Mouse (Mus musculus): Measurements from ENCODE around the gene Trim80. TPM values are rescaled to one million over a fixed set of nuclear protein-coding genes. Genes with fewer than 3 reads are reported as not detected.

Gene Trim80
- 0.31 and 0.58 TPM in 2 replicates for total RNA-seq (2012; rRNA removed)

- no peak for TF ChIP-seq MAFK (IDR thresholded peaks at IDR 0.05; ENCODE audit: insufficient read depth, low read depth, low read length)
- 0 out of 2 replicates have a peak, but pooled peaks have one; percentile 13 for TF ChIP-seq ZC3H11A (IDR thresholded peaks at IDR 0.05; ENCODE audit: borderline replicate concordance, low read depth, low read length)
Observed at GRCm38 (mm10) chr11:115439906-115440595, at the start of gene Trim80. Trim80 (plus strand) TSS chr11:115440545.

GRCm38 (mm10) chr11:115391358-115391757, 49.0 kb upstream of the Trim80 start:
- H3K36me3 ChIP-seq (ENCODE audit: control insufficient read depth, insufficient read depth, low read length, poor library complexity, severe bottlenecking): peaks cover 6% of the 10 kb centered on the region; the same call in 1 of the 2 replicates

More at GRCm38 (mm10) chr11:115439906-115440595, at the start of gene Trim80:
- DNase-seq (ENCODE audit: low read depth, low spot score): no peak
- Histone ChIP-seq H3K27ac (ENCODE audit: insufficient read depth, low read depth, low read length, poor library complexity, severe bottlenecking) (no peak within 1 kb of the TSS), H3K4me3 (ENCODE audit: insufficient read depth in 1 of 2, low read depth in 1 of 2, low read length in 2 of 2, poor library complexity in 1 of 2, severe bottlenecking in 1 of 2) (peak within 1 kb of the TSS; percentile 9 to 30; a peak in 3 of 4 replicates), H3K9ac (ENCODE audit: insufficient read depth, low read depth, low read length, poor library complexity, severe bottlenecking) (no peak within 1 kb of the TSS), H3K9me3 (ENCODE audit: control insufficient read depth, insufficient read depth, low read depth, low read length) (no peaks in the 10 kb centered on the region), H3K4me1 (ENCODE audit: control insufficient read depth in 2 of 2, insufficient read depth in 2 of 2, low read length in 2 of 2, poor library complexity in 1 of 2) (peaks cover 2 to 3% of the 10 kb centered on the region in 2 experiments; a peak in 1 of 4 replicates), H3K36me3 (ENCODE audit: control insufficient read depth, insufficient read depth, low read length, poor library complexity, severe bottlenecking) (no peaks in the 10 kb centered on the region)
- in situ Hi-C loops (cut with MboI; ENCODE audit: low sequenced_read_pairs in 2 of 2, unreplicated experiment in 2 of 2): no loop called here

GRCm38 (mm10) chr11:115393721-115394325, 46.5 kb upstream of the Trim80 start:
- Histone ChIP-seq H3K9ac (ENCODE audit: insufficient read depth, low read depth, low read length, poor library complexity, severe bottlenecking) (peak overlapping the region; percentile 53; the same call in 1 of the 2 replicates), H3K27ac (ENCODE audit: insufficient read depth, low read depth, low read length, poor library complexity, severe bottlenecking) (no peak overlapping the region), H3K4me3 (ENCODE audit: insufficient read depth in 1 of 2, low read depth in 1 of 2, low read length in 2 of 2, poor library complexity in 1 of 2, severe bottlenecking in 1 of 2) (peak overlapping the region; percentile 55 to 62), H3K36me3 (ENCODE audit: control insufficient read depth, insufficient read depth, low read length, poor library complexity, severe bottlenecking) (peaks cover 6% of the 10 kb centered on the region; the same call in 1 of the 2 replicates), H3K4me1 (ENCODE audit: control insufficient read depth in 2 of 2, insufficient read depth in 2 of 2, low read length in 2 of 2, poor library complexity in 1 of 2) (peaks cover 0 to 2% of the 10 kb centered on the region in 2 experiments; a peak in 1 of 4 replicates), H3K9me3 (ENCODE audit: control insufficient read depth, insufficient read depth, low read depth, low read length) (no peaks in the 10 kb centered on the region)
- TF ChIP-seq CHD2 (IDR thresholded peaks at IDR 0.05; ENCODE audit: low read depth, low read length) (no peak), ZNF384 (IDR thresholded peaks at IDR 0.05; ENCODE audit: low read depth, low read length) (no peak), ZC3H11A (IDR thresholded peaks at IDR 0.05; ENCODE audit: borderline replicate concordance, low read depth, low read length) (no peak), MAFK (IDR thresholded peaks at IDR 0.05; ENCODE audit: insufficient read depth, low read depth, low read length) (no peak), HCFC1 (IDR thresholded peaks at IDR 0.05; ENCODE audit: borderline replicate concordance, insufficient read depth, low read length) (no peak)
- DNase-seq (ENCODE audit: low read depth, low spot score): peak; percentile 58
- in situ Hi-C loops (cut with MboI; ENCODE audit: low sequenced_read_pairs in 2 of 2, unreplicated experiment in 2 of 2): no loop called here

More at GRCm38 (mm10) chr11:115391358-115391757, 49.0 kb upstream of the Trim80 start:
- TF ChIP-seq CHD2 (IDR thresholded peaks at IDR 0.05; ENCODE audit: low read depth, low read length): no peak
- no peak for TF ChIP-seq MAFK (IDR thresholded peaks at IDR 0.05; ENCODE audit: insufficient read depth, low read depth, low read length)
- TF ChIP-seq ZC3H11A (IDR thresholded peaks at IDR 0.05; ENCODE audit: borderline replicate concordance, low read depth, low read length): no peak
- no peak for TF ChIP-seq HCFC1 (IDR thresholded peaks at IDR 0.05; ENCODE audit: borderline replicate concordance, insufficient read depth, low read length)
- no peak for TF ChIP-seq ZNF384 (IDR thresholded peaks at IDR 0.05; ENCODE audit: low read depth, low read length)
- Histone ChIP-seq H3K9me3 (ENCODE audit: control insufficient read depth, insufficient read depth, low read depth, low read length) (no peaks in the 10 kb centered on the region), H3K4me1 (ENCODE audit: control insufficient read depth in 2 of 2, insufficient read depth in 2 of 2, low read length in 2 of 2, poor library complexity in 1 of 2) (no peaks in the 10 kb centered on the region), H3K9ac (ENCODE audit: insufficient read depth, low read depth, low read length, poor library complexity, severe bottlenecking) (no peak overlapping the region), H3K4me3 (ENCODE audit: insufficient read depth in 1 of 2, low read depth in 1 of 2, low read length in 2 of 2, poor library complexity in 1 of 2, severe bottlenecking in 1 of 2) (no peak overlapping the region), H3K27ac (ENCODE audit: insufficient read depth, low read depth, low read length, poor library complexity, severe bottlenecking) (no peak overlapping the region)
- no peak for DNase-seq (ENCODE audit: low read depth, low spot score)
- in situ Hi-C loops (cut with MboI; ENCODE audit: low sequenced_read_pairs in 2 of 2, unreplicated experiment in 2 of 2): no loop called here

GRCm38 (mm10) chr11:115398085-115398484, 42.3 kb upstream of the Trim80 start:
- in situ Hi-C loops (cut with MboI; ENCODE audit: low sequenced_read_pairs in 2 of 2, unreplicated experiment in 2 of 2): no loop called here
- Histone ChIP-seq H3K9ac (ENCODE audit: insufficient read depth, low read depth, low read length, poor library complexity, severe bottlenecking) (no peak overlapping the region), H3K36me3 (ENCODE audit: control insufficient read depth, insufficient read depth, low read length, poor library complexity, severe bottlenecking) (peaks cover 4% of the 10 kb centered on the region; the same call in 1 of the 2 replicates), H3K9me3 (ENCODE audit: control insufficient read depth, insufficient read depth, low read depth, low read length) (no peaks in the 10 kb centered on the region), H3K4me3 (ENCODE audit: insufficient read depth in 1 of 2, low read depth in 1 of 2, low read length in 2 of 2, poor library complexity in 1 of 2, severe bottlenecking in 1 of 2) (no peak overlapping the region), H3K4me1 (ENCODE audit: control insufficient read depth in 2 of 2, insufficient read depth in 2 of 2, low read length in 2 of 2, poor library complexity in 1 of 2) (peaks cover 2 to 5% of the 10 kb centered on the region in 2 experiments; a peak in 2 of 4 replicates), H3K27ac (ENCODE audit: insufficient read depth, low read depth, low read length, poor library complexity, severe bottlenecking) (no peak overlapping the region)
- no peak for DNase-seq (ENCODE audit: low read depth, low spot score)
- TF ChIP-seq HCFC1 (IDR thresholded peaks at IDR 0.05; ENCODE audit: borderline replicate concordance, insufficient read depth, low read length) (no peak), ZC3H11A (IDR thresholded peaks at IDR 0.05; ENCODE audit: borderline replicate concordance, low read depth, low read length) (no peak), MAFK (IDR thresholded peaks at IDR 0.05; ENCODE audit: insufficient read depth, low read depth, low read length) (no peak), ZNF384 (IDR thresholded peaks at IDR 0.05; ENCODE audit: low read depth, low read length) (no peak), CHD2 (IDR thresholded peaks at IDR 0.05; ENCODE audit: low read depth, low read length) (no peak)

All from ES-E14 (cell line).